In the genomic region with DNA sequence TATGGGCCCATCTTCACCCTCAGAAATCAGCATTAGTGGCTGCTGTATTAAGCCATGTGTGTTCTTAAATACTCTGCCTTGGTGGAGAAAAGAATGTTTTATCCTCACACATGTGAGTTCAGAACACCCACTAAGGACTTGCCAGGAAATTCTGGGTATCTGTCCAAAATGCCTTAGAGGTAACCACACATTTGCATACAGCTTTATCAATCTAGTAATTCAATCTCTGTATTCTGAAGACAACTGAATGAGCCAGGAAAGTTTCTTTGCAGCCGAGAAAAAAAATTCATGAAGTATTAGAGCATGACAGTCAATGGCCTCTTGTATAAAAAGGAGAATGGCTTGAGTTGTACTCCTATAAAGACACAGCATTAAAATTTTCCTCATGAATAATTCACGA, we compare ENCODE assay signal across 24 mouse cellular contexts.
A peak's percentile ranks its signal among the peaks of the same experiment; 100 is the strongest.
DNase-seq lines count a peak whose midpoint lies in the region; ATAC-seq and TF ChIP-seq lines count a peak whose summit lies in the region.
"Had no signal": no experiment of that assay in that cellular context is flagged by ENCODE, and none has a peak within 500 bp of the region (broad histone marks: within the 10 kb centered on the region; RNA-seq: fewer than 3 reads in every experiment).

No protein-coding gene starts in this region.

- no peak overlapping the region for H3K4me3 ChIP-seq in forebrain, embryonic 16.5 days (replicated peaks; ENCODE audit: low read length)
- no peak overlapping the region for H3K4me3 ChIP-seq in forebrain, embryonic 11.5 days (ENCODE audit: low read depth, low read length)
- H3K4me3 ChIP-seq in kidney, adult 2 months (ENCODE audit: insufficient read depth, low read depth, low read length) = no peak overlapping the region
- H3K4me3 ChIP-seq in kidney, embryonic 15.5 days (replicated peaks) = no peak overlapping the region
- H3K4me3 ChIP-seq in neural tube, embryonic 12.5 days = no peak overlapping the region
- H3K4me3 ChIP-seq in heart, embryonic 12.5 days = no peak overlapping the region
- H3K4me3 ChIP-seq: embryonic facial prominence, embryonic 15.5 days; heart, embryonic 10.5 days; lung, embryonic 15.5 days; midbrain, embryonic 10.5 days; neural tube, embryonic 13.5 days had no signal

- no peak for DNase-seq in forebrain, embryonic 11.5 days (ENCODE audit: low spot score)
- peak; percentile 23 for DNase-seq in kidney, adult 2 months
- no peak for DNase-seq in neural tube, embryonic 10.5 days (ENCODE audit: extremely low spot score, low spot score)
- DNase-seq: adrenal gland, adult 8-10 months; cerebellum, adult 11 months; cerebellum, adult 9-10 months; gastrocnemius, postnatal 25 days; heart, postnatal 4 days; kidney, postnatal 25 days; liver; right cerebral cortex, postnatal 4 days; thymus, adult 2 months; thymus, postnatal 36 days had no signal

- H3K4me2 ChIP-seq in forebrain, embryonic 16.5 days (ENCODE audit: low read length) = no peak overlapping the region
- H3K4me2 ChIP-seq in forebrain, embryonic 11.5 days (ENCODE audit: low read depth, low read length, severe bottlenecking) = no peak overlapping the region
- H3K4me2 ChIP-seq in kidney, embryonic 15.5 days = no peak overlapping the region
- no peak overlapping the region for H3K4me2 ChIP-seq in neural tube, embryonic 12.5 days (replicated peaks)
- no peak overlapping the region for H3K4me2 ChIP-seq in heart, embryonic 12.5 days
- H3K4me2 ChIP-seq: embryonic facial prominence, embryonic 15.5 days; lung, embryonic 15.5 days; neural tube, embryonic 13.5 days had no signal

- no peak for TF ChIP-seq CTCF in kidney, adult 2 months (conservative IDR thresholded peaks at IDR 0.05; ENCODE audit: insufficient read depth, insufficient read length, low read depth, low read length)

- H3K9me3 ChIP-seq in forebrain, embryonic 16.5 days (ENCODE audit: control insufficient read depth, low read length) = no peaks in the 10 kb centered on the region
- H3K9me3 ChIP-seq in forebrain, embryonic 11.5 days (ENCODE audit: control insufficient read depth, low read length) = no peaks in the 10 kb centered on the region
- H3K9me3 ChIP-seq in kidney, embryonic 15.5 days (replicated peaks) = no peaks in the 10 kb centered on the region
- no peaks in the 10 kb centered on the region for H3K9me3 ChIP-seq in neural tube, embryonic 12.5 days
- H3K9me3 ChIP-seq in heart, embryonic 12.5 days (replicated peaks) = no peaks in the 10 kb centered on the region
- H3K9me3 ChIP-seq: embryonic facial prominence, embryonic 15.5 days; heart, embryonic 10.5 days; lung, embryonic 15.5 days; midbrain, embryonic 10.5 days; neural tube, embryonic 13.5 days had no signal

- H3K27me3 ChIP-seq in forebrain, embryonic 16.5 days (replicated peaks; ENCODE audit: control insufficient read depth, insufficient read depth, low read length) = no peaks in the 10 kb centered on the region
- H3K27me3 ChIP-seq in forebrain, embryonic 11.5 days (ENCODE audit: control insufficient read depth, insufficient read depth, low read length) = no peaks in the 10 kb centered on the region
- no peaks in the 10 kb centered on the region for H3K27me3 ChIP-seq in kidney, adult 2 months (replicated peaks; ENCODE audit: control insufficient read depth, insufficient read depth, low read length)
- no peaks in the 10 kb centered on the region for H3K27me3 ChIP-seq in kidney, embryonic 15.5 days
- no peaks in the 10 kb centered on the region for H3K27me3 ChIP-seq in neural tube, embryonic 12.5 days (replicated peaks)
- H3K27me3 ChIP-seq in heart, embryonic 12.5 days (replicated peaks) = no peaks in the 10 kb centered on the region
- H3K27me3 ChIP-seq: CH12.LX; embryonic facial prominence, embryonic 15.5 days; lung, embryonic 15.5 days; neural tube, embryonic 13.5 days had no signal

- no peaks in the 10 kb centered on the region for H3K36me3 ChIP-seq in forebrain, embryonic 16.5 days (ENCODE audit: control insufficient read depth, insufficient read depth)
- H3K36me3 ChIP-seq in forebrain, embryonic 11.5 days (ENCODE audit: control insufficient read depth, insufficient read depth, low read length) = no peaks in the 10 kb centered on the region
- no peaks in the 10 kb centered on the region for H3K36me3 ChIP-seq in kidney, adult 2 months (ENCODE audit: control insufficient read depth, insufficient read depth, low read length)
- H3K36me3 ChIP-seq in kidney, embryonic 15.5 days = no peaks in the 10 kb centered on the region
- no peaks in the 10 kb centered on the region for H3K36me3 ChIP-seq in neural tube, embryonic 12.5 days
- H3K36me3 ChIP-seq in heart, embryonic 12.5 days = no peaks in the 10 kb centered on the region
- H3K36me3 ChIP-seq: embryonic facial prominence, embryonic 15.5 days; heart, embryonic 10.5 days; lung, embryonic 15.5 days; midbrain, embryonic 10.5 days; neural tube, embryonic 13.5 days had no signal

- H3K9ac ChIP-seq in forebrain, embryonic 16.5 days (replicated peaks; ENCODE audit: low read depth, low read length) = no peak overlapping the region
- H3K9ac ChIP-seq in forebrain, embryonic 11.5 days (ENCODE audit: low read length) = no peak overlapping the region
- no peak overlapping the region for H3K9ac ChIP-seq in kidney, embryonic 15.5 days
- no peak overlapping the region for H3K9ac ChIP-seq in neural tube, embryonic 12.5 days
- no peak overlapping the region for H3K9ac ChIP-seq in heart, embryonic 12.5 days
- H3K9ac ChIP-seq: embryonic facial prominence, embryonic 15.5 days; lung, embryonic 15.5 days; neural tube, embryonic 13.5 days had no signal

- 26% methylated on average over 2 of the region's 2 CpGs for WGBS in forebrain, embryonic 16.5 days
- 61% methylated on average over 2 of the region's 2 CpGs for WGBS in forebrain, embryonic 11.5 days
- 35% methylated on average over 2 of the region's 2 CpGs for WGBS in kidney, adult 2 months
- WGBS in kidney, embryonic 15.5 days = 56% methylated on average over 2 of the region's 2 CpGs
- WGBS in neural tube, embryonic 12.5 days = 30% methylated on average over 2 of the region's 2 CpGs
- WGBS in heart, embryonic 12.5 days = 68% methylated on average over 2 of the region's 2 CpGs

- H3K27ac ChIP-seq in forebrain, embryonic 16.5 days (ENCODE audit: low read length) = no peak overlapping the region
- no peak overlapping the region for H3K27ac ChIP-seq in forebrain, embryonic 11.5 days (ENCODE audit: low read depth, low read length)
- no peak overlapping the region for H3K27ac ChIP-seq in kidney, adult 2 months (ENCODE audit: insufficient read depth, low read depth, low read length)
- no peak overlapping the region for H3K27ac ChIP-seq in kidney, embryonic 15.5 days
- H3K27ac ChIP-seq in neural tube, embryonic 12.5 days = no peak overlapping the region
- H3K27ac ChIP-seq in heart, embryonic 12.5 days (ENCODE audit: poor library complexity, severe bottlenecking) = no peak overlapping the region
- H3K27ac ChIP-seq: embryonic facial prominence, embryonic 15.5 days; heart, embryonic 10.5 days; lung, embryonic 15.5 days; midbrain, embryonic 10.5 days; neural tube, embryonic 13.5 days had no signal

- no peak for TF ChIP-seq POLR2A in kidney, adult 2 months (IDR thresholded peaks at IDR 0.05; ENCODE audit: low read depth, low read length)

- ATAC-seq in forebrain, embryonic 16.5 days = peak; percentile 57
- ATAC-seq in forebrain, embryonic 11.5 days (replicated peaks; ENCODE audit: low FRiP score) = no peak
- no peak for ATAC-seq in kidney, embryonic 15.5 days (replicated peaks; ENCODE audit: low FRiP score)
- ATAC-seq in neural tube, embryonic 12.5 days (ENCODE audit: low FRiP score, low read depth) = peak; percentile 33; the same call in 1 of the 2 replicates
- no peak for ATAC-seq in heart, embryonic 12.5 days (ENCODE audit: insufficient number of reproducible peaks, low FRiP score)
- ATAC-seq: intestine, postnatal 0 days had no signal

- peaks cover 2% of the 10 kb centered on the region; the same call in 1 of the 2 replicates for H3K4me1 ChIP-seq in forebrain, embryonic 16.5 days (replicated peaks; ENCODE audit: control insufficient read depth, insufficient read depth, low read length)
- no peaks in the 10 kb centered on the region for H3K4me1 ChIP-seq in forebrain, embryonic 11.5 days (replicated peaks; ENCODE audit: control insufficient read depth, insufficient read depth, low read length)
- no peaks in the 10 kb centered on the region for H3K4me1 ChIP-seq in kidney, adult 2 months (ENCODE audit: control insufficient read depth, insufficient read depth, low read length)
- H3K4me1 ChIP-seq in kidney, embryonic 15.5 days = no peaks in the 10 kb centered on the region
- H3K4me1 ChIP-seq in neural tube, embryonic 12.5 days = no peaks in the 10 kb centered on the region
- H3K4me1 ChIP-seq in heart, embryonic 12.5 days (replicated peaks) = no peaks in the 10 kb centered on the region
- H3K4me1 ChIP-seq: embryonic facial prominence, embryonic 15.5 days; heart, embryonic 10.5 days; lung, embryonic 15.5 days; midbrain, embryonic 10.5 days had no signal

Comparison
In these comparisons a context has a peak if more than half of its experiments do, and no peak if none do; other contexts are left out.
1. ATAC-seq: peak in forebrain, embryonic 16.5 days (single experiment) and neural tube, embryonic 12.5 days (single experiment); none in forebrain, embryonic 11.5 days (single experiment), kidney, embryonic 15.5 days (single experiment) and heart, embryonic 12.5 days (single experiment).